Mouse (Mus musculus): ENCODE measurements at regions not wholly inside any gene's neighbourhood (a gene's known extent, or its start where the extent isn't known, plus 50 kb on each side); places are given as distances from the start of the nearest gene placed in this dataset.
"Not testable (repeated sequence)": the region's sequence is repeated elsewhere in the genome, so short reads cannot be mapped to it uniquely, and the experiment has no call there.

DNA sequence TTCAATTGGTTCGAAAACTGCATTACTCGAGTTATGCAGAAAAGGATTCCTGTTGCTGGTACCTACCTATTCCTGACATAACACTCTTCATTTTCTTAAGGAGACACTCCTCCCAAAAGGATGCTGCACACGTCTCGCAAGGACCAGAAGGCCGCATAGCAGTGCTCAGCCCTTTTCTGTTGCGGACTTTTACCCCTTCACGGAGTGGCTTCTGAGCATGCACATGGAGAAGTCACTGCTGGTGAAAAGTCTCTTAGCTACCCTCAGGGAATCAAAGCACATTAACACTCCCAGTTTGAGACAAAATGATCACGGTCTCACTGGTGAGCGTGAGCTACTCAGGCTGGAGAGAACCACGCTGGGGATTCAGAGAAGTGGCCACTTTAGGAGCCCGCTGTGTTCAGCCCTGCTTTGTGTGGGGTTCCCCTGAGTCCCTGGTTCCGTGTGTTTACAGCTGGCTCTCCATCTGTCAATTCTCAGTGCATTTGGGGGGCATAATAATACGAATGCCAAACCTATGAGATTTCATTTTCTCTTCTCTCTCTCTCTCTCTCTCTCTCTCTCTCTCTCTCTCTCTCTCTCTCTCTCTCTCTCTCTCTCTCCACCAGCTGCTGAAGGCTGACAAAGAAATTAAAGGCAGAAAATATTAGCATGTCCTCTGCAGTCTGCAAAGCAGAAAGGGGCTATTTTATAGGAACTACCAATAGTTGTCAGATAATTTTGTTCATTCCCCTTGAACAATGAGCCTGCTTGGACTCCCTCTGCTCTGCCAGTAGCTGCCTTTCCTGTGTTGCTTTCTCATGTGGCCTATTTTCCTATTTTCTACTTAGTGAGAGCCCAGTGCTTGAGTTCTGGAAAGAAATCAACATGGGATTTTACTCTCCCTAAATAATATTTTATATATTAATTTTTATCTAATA is 160.7 kb downstream of the Basp1 start:
- no peak for DNase-seq (ENCODE audit: low spot score in 2 of 2)

DNA sequence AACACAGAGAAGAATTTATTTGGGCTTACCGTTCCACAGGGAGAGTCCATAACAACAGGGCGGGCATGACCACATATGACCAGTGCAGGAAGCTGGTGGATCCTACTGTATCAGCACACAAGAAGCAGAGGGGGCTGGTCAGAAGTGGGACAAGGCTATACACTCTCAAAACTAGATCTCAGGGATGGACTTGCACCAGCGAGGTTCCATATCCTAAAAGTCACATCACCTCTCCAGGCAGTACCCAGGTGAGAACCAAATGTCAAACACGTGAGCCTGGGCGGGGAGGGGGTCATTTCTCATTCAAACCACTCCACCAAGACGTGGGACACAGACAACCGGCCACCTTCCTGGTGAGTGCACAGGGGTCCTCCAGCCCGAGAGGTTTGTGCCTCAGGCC is 167.9 kb downstream of the Basp1 start:
- no peak for DNase-seq (ENCODE audit: low spot score in 2 of 2)

DNA sequence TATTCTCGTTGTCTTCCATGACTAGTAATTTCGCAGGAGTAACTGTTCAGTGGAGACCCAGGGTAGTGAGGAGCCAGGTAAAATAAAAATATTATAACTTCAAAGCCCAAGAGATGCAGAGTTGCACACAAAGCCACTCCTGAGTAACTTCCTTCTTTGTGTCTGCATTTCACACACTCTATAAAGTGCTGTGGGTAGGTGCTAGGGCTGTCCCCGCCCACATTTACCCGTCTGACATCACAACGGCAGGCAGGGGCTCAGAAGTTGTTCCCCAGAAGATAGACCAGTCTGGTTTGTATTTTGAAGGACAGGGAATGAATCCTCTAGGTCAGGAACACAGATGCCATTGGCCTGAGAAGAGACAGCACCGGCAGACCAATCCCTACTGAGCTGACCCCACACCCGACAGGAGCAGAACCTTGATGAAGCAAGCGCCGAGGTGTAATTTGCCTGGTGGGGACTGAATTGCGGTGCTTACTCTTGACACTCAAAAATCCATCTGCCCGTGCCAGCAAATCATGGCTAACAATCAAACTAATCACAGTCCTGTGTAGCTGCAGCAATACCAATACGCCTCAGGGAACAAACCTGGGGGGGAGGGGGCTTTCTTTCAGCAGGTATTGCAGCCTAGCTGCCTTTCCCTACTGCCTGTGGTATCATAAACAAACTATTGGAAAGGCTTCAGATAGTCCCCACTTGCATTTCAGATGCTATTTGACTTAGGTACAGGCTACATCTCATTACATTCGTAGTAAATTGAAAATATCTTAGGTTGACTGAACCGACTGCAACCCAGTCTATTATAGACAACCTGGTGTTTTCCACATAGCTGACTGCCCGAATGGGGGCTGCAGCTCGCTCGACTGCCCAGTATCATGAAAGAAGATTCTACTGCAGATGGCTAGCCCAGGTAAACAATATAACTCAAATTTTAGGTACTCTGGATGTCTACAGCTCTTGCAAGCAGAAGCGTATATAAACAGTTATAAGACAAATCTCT is 175.6 kb downstream of the Basp1 start:
- no peak for DNase-seq (ENCODE audit: low spot score in 2 of 2)

DNA sequence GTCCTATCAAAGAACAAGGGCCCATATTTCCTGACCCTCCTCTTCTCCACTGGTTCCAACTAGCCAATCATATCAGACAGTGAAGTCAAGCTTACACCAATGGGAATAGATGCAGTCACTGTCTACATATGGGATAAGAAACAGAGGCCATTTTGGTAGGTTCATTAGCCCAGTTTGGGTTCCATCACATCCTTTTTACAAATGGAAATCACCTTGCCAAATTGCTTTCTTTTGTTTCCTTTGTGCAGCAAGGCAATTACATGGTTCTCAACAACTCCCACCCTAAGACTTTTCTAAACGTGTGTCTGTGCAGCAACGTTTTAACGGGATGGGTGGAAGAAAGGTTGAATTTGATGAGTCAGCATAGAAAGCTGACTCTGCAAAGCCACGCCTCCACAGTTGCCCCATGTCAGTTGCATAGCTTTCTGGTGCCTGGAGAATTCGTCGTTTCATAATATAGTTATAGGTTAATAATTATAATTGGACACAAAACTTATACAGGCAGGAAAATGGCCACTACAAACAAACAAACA is 177.3 kb downstream of the Basp1 start:
- DNase-seq (ENCODE audit: low spot score in 2 of 2): no peak

DNA sequence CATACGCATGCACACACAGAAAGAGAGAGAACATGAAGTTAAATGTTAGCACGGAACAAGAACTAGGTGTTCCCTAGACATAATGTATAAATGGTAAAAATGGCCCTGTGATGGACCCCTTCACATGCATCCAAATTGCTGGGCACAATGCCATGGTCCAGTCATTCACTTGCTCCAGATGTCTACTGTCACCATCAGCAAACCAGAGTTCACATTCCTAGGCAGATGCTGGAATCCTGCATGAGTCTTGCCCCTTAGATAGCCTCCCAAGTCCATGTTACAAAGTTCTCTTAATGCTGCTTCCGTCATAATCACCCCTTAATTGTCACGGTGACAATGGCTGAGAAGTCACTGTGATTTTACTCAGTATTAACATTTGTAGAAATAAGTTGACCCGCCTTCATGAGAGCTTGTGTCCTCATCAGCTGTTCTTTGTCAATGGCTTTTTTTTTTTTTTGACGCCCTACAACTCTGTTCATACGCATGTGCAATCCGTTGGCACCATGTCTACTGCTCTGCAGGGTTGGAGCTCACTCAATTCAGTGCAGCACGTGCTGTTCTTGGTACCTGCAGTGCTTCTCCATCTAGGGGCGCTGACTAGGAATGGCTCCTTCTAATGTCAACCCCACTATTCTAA is 179.4 kb downstream of the Basp1 start:
- DNase-seq (ENCODE audit: low spot score in 2 of 2): no peak

DNA sequence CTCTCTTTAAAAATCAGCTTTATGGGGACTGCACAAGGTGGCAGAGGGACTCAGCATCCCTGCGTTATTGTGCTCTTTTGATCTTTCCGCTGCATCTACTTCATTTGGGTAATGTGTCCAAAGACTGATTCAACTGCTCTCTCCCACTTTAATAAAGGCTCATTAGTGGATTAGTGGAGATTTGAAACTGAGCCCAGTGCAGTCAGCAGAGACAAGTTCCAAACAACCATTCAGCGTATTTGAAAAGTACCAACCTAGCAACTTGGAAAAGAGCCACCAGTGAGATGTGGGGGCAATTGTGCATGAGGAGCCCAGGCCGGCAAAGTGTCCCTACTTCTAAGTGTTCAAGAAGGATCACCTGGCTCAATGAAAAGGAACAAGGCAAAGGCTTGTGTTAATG is 183.4 kb downstream of the Basp1 start:
- peak; percentile 28 to 29 for DNase-seq (ENCODE audit: low spot score in 2 of 2)

DNA sequence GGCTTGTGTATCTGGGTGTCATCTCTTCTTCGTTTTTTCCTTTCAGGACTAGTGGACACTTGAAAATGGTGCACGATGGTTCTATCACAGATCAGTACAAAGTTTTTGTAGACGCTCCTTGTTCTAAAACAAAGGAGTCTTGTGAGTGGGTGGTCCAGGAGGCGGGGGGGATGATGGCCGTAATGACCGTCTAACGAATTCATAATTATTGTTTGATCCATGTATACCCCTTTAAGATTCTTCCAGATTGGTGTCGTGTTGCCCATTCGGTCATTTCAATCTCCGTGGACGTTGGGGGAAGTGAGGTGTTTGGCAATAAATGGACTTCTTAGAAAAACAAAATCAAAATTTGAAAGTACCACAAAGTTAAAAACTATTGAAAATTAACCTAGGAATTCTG is 183.8 kb downstream of the Basp1 start:
- DNase-seq (ENCODE audit: low spot score in 2 of 2): no peak

DNA sequence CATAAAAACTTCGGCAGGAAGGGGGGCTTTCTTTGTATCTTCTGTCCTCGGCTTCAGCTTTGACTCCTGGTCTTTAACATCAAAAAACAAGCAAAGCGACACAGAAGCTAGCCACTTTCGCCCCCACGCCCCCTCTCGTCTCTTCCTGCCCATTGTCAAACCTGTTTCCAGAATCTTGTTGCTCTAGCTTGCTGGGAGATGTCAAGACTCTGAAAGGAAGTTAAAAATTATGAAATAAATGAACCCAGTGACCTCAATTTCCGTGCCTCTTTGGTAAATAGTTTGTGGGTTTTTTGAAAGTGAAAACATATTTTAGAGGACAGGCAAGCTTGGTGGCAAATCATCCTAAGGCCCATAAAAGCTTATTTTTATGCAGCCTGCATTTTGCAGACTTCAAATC is 186.1 kb downstream of the Basp1 start:
- no peak for DNase-seq (ENCODE audit: low spot score in 2 of 2)

DNA sequence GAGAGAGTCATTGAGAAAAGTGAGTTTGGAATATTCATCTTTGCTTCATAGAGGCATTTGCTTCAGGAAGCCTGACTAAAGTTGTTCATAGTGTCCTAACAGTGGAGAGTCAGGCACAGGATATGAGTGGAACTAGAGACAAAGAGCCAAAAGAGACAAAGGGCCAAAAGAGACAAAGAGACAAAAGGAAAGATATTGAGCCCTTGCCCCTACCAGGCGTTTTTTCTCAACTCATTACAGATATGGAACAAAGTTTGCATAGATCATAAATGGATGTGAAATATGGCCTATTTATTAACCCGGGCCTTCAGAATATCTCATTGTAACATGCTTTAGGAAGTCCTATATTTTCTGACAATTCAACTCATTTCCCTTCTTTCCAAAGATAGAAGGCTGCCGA is 187.6 kb downstream of the Basp1 start:
- DNase-seq (ENCODE audit: low spot score in 2 of 2): no peak

DNA sequence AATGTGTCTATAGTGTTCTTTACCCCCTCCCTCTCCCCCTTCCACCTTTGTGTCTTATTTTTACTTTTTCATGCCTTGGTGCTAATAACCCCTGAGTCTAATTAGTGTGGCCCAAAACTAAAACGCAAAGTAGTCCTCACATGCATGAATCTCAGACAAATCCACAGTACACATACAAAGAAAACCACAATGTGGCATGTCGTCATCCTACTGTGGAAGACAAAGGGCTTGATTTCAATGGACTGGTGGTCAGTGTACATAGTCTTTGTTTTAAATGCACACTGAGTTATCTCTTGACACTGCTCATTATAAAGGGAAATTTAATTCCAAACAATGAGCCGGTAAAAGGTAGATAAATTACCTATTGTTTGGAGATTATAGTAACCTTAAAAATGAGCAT is 188.1 kb downstream of the Basp1 start:
- DNase-seq (ENCODE audit: low spot score in 2 of 2): no peak

DNA sequence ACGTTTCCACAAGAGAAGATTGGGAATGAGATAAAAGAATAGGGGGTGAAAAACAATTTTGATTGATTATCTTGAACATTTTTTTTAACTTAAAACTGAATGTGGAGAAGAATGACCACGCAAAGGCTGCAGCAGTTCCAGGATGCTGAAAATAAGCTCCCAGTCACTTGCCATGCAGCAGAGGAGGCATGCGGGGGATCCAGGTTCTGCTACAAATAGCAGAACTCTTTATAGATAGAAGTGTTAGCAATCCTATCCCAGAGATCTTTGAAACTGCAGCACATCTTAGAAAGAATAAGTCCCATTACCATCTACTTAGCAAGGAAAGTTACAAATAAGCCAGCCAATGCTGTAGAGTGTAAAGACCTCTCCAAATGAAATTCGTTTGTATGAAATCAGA is 191.8 kb downstream of the Basp1 start:
- no peak for DNase-seq (ENCODE audit: low spot score in 2 of 2)

DNA sequence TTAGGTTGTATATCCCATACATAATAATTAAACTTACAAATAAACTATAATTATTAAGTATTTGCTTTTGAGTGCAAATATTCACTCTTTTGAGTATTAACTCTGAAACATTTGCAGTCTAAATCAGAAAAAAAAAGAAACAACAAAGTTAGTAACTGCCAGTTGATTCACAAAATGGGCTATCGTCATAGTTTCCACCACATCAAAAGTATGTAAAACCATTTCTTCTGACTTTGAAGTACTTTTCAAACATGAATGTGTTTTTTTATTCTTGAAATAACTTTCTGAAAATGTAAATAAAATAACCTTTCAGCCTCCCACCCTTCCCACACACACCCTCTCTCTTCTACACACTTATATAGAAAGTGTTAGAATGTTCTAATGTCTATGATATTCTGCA is 197.2 kb downstream of the Basp1 start:
- no peak for DNase-seq (ENCODE audit: low spot score in 2 of 2)

DNA sequence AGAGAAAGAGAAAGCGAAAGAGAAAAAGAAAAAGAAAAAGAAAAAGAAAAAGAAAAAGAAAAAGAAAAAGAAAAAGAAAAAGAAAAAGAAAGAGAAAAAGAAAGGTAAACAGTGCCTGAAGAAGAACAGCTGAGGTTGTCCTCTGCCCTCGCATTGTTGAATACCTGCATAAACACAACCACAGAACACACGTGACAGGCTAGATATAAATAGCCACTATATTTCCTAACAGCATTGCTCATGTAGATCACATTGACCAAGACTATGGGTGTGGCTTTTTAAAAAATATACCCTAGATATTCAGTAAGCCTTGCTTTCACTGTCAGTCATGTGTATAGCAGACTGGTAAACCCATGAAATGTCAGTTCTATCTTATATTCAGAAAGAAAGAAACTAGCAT is 211.5 kb downstream of the Basp1 start:
- no peak for DNase-seq (ENCODE audit: low spot score in 2 of 2)

DNA sequence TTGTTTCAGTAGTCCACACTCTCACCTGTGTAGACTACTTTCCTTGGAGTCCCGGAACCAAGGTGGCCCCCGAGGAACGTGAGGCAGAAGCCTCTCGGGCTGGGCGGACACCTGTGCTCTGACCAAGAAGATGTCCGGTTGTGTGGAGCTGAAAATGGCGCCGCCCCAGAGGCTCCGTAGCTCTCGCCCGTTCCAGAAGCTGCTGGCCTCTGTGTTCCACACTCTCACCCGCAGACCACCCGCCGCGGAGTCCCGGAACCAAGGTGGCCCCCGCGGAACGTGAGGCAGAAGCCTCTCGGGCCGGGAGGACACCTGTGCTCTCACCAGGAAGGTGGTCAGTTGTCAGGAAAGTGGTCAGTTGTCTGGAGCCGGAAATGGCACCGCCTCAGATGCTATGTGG is 213.3 kb downstream of the Basp1 start:
- DNase-seq (ENCODE audit: low spot score in 2 of 2): not testable (repeated sequence)

DNA sequence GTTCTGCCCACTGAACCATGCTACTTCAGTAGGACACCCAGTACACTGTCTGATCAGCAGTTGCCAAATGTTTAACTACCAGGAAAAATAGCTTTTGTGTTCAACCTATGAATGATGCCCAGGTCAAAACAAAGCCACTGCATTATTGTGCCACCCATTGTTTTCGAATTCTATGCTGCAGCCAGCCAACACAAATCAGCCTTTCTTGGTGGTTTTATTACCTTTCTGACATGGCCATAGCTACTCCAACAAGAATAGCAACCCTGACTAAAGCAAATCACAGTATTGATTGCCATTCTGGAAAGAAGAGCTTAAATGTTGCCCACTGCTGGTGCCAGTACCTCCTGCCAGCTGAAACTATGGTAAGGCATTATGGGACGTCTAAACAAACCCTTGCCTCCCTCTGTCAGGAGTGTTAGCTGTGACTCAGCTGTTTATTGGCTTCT is 225.7 kb downstream of the Basp1 start:
- DNase-seq (ENCODE audit: low spot score in 2 of 2): peak in 1 of 2 experiments; percentile 10

DNA sequence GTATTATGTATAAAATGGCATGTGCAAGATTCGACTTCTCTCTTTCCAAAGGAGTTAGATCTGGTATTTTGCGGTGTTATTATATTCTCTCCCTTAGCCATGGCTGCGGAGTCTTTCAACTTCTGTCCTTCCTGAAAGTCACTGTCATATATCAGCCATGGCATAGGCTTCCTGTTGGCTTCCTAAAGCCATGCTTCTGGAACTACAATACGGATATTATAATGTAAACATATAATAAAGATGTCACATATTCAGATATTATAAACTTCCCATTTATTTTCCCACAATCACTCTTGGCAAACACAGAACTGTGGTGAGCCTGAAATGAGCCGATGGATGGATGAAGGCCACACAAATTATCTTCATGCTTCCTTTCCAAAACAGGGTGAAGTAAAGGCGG is 240.8 kb downstream of the Basp1 start:
- DNase-seq (ENCODE audit: low spot score in 2 of 2): no peak

DNA sequence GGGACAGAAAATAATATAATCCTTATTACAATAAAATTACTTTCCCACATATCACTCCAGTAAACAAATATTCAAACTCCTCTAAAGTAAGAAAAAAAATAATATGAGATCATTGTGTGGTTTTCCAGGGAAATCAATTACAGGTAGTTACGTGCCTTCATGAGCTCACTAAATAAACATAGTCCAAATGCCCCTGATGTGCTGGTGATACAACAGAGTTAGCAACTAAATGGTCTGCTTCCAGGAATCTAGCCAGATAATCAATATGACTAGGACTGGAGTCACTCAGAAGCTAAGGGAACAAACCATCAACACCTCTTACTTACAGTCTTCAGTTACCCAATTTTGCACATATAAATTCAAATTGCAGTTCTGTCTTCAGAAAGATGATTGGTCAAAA is 267.2 kb downstream of the Basp1 start:
- DNase-seq (ENCODE audit: low spot score in 2 of 2): no peak

DNA sequence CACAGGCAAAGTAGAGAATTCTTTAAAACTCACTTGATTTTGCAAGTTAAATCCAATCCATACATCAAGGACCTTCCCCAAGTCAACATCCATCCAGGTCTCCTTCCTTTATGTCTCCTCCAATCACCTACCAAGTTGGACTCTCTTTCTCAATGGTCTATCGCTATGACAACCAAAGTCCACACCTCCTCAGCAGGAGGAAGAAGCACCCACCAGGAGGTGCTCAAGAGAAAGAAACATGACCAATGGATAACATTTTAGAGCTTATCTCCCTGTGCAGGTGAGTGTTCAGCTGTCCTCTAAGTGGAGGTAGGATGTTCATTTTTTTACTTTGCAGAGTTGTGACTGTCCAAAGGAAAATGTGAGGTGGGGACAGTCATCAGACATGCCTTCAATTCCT is 269.3 kb downstream of the Basp1 start:
- DNase-seq (ENCODE audit: low spot score in 2 of 2): no peak

DNA sequence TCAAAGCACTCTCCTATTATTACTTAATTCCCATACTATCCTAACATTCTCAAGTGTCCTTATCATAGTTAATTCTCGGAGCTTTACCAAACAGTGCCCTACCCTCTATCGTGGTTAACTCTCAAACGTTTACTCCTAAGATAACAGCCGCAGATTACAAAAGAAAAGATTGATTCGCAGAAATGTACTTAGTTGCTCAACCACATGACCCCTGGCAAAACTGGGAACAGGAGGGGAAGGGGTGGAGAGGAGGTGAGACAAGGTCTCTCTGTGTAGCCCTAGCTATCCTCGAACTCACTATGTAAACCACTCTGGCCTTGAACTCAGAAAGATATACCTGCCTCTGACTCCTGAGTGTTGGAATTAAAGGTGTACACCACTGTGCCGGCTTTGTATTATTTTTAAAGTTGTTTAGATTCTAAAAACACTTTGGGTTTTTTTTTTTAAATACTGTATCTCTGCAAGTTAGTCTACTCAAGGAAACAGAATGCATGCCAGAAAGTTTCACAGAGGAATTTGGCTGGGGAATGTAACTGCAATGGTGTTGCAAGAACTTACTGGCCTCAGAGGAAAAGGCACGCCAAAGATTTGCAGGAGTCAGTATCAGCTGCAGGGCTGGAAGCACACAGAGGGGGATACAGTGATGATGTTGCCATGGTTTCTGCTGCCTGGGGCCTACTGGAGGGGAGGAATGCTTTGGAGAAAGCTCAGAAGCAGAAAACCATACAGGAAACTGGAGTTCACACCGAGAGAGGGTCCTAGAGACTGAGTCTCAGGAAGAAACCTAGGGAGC is 273.0 kb downstream of the Basp1 start:
- no peak for DNase-seq (ENCODE audit: low spot score in 2 of 2)

DNA sequence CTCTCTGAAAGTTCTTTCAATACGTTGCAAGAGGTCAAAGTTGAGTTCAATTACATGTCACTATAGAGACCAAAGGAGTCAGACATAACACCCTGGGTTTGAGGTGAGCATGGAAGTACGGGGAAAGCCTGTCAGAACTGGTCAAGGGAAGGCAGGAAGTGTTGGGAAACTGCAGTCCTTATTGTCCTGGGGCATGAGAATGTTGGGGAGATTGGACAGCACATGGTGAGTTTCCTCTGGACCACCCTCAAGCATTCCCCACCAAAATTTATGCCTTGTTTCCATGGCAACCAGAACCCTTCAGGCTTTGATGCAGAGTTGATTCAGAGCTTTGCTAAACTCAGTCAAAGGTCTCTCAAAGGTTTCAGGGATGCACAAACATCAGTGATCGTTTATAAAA is 276.5 kb downstream of the Basp1 start:
- no peak for DNase-seq (ENCODE audit: low spot score in 2 of 2)

Data from layer of hippocampus, adult 8-10 months (tissue).